Mouse (Mus musculus) G1E (cell line): ENCODE data around the gene Mrpl3.

Source experiments
- CTCF ChIP-seq: IDR thresholded peaks from 2 replicates; pipeline ENCODE4 v1.5.1; 2012; ENCODE audit warnings: low read depth, low read length, inconsistent platforms, mixed read lengths
- TAL1 ChIP-seq: conservative IDR thresholded peaks from 2 replicates; pipeline ENCODE4 v1.6.1; 2012; ENCODE audit warnings: low read depth, low read length, inconsistent platforms, mixed read lengths

DNA sequence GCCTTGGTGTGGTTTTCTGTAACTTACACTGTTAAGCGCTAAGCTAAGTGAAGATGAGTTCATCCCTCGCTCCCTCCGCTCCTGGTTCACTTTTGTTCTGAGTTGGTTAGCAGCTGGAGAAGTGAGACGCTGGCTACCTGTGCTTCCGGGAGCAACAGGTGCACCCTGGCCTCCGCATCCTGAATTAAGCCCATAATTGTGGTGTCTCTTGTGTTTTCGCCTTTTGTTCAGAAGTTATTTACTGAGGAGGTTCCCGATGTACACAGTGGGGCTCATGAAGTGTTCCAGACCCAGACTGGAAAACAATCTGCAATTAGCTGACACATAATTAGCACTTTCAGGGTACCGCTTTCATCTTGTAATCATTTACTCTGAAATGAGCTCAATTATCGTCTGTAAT lies 16.1 kb downstream of the Mrpl3 start:
- TF ChIP-seq CTCF (no peak), TAL1 (no peak)
